Mouse (Mus musculus) thymus, postnatal 14 days (tissue): ENCODE measurements around the gene Clec1a.
"Not testable (repeated sequence)": the region's sequence is repeated elsewhere in the genome, so short reads cannot be mapped to it uniquely, and the experiment has no call there.

Experiments used
- DNase-seq: peaks from one replicate; pipeline ENCODE4 v3.0.0; 2021

Clec1a gene

DNA sequence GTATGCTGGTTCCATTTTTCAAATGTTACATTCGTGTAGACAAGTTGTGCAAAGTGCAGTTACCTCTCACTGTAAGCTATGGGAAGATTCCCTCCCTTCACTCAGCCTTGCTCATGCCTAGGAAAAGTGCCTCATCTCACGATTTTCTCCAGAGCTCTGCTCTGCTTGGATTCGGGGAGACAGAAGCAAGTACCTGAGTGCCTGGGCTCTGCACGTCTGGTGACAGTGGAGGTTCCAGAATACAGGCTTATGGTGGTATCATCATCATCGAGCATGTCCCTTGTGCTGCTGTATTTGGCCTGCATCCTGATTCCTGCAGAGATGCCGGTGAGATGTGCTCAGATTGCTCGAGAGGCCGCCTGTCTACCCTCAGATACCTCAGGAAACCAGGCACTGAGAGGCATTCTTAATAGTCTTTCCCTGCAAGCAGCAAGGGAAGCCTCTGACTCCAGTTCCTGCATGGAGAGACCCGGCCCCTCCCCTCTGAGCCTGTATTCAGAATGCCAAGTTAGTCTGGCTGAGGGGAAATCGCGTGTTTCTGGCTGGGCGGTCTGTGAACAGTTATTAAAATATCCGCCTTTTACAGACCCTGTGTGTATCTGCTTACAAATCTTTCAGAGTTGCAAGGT is at the start of gene Clec1a:
TSS of gene Clec1a (minus strand) at position 590 of the 629 bp plus-strand sequence.
- no peak for DNase-seq

DNA sequence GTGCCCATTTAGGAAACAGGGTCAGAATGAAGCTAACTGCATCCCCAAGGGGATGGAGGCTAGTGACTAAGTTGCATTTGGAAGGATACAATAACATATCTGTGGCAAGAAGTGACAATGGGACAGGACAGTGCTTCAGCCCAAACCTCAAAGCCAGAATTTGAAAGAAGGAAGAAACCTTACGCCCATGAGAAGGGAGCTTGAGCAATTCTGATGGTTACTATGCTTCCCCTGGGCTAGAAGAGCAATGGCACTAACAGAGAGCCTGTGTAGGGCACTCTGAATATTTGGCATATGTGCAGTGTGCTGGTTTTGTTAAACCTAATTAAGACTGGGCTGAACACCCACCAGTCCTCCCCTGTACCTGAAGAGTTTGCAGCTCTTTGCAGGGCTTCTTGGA is 47.7 kb upstream of the Clec1a start:
- not testable (repeated sequence) for DNase-seq

DNA sequence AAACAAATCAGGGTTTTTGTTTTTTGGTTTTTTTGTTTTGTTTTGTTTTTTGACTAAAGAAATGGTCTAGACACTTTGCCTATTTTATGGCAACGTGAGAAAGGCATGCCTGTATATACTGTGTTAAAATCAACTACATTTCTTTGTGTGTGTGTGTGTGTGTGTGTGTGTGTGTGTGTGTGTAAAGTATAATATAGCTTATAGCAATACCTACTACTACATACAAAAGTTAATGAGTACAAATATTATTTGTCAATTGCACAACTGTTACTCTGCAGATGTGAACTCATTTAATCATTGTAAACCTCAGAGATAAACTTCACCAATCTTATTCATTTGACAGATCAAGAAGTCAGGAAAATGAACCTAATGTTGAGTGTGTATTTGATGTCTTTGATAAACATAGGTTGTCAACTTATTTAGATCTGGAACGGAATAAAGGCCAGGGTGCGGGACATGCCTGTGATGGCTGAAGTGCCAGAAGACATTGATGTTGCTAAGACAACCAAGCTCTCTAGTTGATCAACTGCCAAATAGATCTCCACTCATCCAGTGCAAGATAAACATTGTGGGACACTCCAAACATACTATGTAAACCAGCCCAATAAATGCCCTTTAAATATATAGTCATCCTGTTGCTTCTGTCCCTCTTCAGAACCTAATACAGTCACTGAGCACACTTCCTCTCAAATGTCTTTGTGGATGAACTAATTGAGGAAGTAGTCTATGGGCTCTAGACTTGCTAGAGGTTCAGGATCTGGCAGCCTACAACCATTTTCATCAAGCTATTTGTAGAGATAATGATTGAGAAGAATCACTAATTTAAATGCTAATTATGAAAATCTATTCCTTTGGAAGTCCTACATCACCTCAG is 45.8 kb upstream of the Clec1a start:
- DNase-seq, result no peak

DNA sequence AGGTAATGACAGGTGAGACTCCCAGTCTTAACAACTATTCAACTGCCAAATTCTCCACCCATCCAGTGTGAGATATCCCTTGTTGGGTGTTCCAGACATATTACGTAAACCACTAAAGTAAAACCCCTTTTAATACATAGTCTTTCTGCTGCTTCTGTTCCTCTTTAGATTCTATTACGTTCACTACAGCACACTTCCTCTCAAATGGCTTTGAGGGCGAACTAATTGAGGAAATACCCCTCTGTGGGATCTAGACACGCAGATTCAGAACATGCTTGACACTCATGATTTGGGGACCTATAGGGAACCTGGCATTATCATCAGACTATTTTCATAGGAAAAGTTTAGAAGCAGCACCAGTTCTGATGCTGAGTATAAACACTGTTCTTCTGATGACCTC is 43.1 kb upstream of the Clec1a start:
- DNase-seq, result no peak

DNA sequence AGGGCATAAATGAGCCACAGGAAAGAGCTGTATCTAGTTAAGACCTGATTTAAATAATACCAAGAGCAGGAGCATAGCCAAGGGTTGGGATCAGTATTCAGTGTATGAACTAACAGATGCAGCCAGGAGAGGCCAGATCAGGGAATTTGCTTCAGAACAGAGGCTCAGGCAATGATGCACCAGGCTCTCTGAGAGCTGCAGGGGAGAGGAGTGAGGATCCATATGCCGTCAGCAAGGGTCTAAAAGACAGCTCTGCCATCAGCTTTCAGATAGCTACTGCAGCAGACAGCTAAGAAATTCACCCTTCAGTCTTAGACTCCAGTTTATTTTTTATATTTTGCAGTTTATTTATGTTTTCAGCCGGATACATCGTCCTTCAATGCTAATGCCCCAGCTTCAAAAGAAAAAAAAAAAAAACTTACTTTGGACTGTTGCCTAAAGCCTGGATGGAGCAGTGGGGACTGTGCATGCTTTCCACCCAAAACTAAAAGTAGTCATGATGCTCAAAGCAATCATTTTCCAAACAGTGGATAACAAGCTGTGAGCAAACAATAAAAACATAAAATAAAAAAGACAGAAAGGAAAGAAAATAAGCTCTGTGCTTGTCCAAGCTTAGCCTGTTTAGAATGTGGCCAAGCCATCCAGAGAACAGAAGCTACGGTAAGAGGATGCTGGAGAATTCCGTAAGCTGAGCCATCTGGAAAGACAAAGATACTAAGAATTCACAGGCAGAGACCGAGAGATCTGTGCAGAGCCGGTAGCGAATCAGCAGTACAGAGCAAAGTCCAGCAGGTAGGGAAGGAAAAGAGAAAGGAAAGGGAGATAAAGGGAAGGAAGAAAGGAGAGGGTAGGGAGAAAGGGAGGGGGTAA is 28.5 kb upstream of the Clec1a start:
- no peak for DNase-seq

DNA sequence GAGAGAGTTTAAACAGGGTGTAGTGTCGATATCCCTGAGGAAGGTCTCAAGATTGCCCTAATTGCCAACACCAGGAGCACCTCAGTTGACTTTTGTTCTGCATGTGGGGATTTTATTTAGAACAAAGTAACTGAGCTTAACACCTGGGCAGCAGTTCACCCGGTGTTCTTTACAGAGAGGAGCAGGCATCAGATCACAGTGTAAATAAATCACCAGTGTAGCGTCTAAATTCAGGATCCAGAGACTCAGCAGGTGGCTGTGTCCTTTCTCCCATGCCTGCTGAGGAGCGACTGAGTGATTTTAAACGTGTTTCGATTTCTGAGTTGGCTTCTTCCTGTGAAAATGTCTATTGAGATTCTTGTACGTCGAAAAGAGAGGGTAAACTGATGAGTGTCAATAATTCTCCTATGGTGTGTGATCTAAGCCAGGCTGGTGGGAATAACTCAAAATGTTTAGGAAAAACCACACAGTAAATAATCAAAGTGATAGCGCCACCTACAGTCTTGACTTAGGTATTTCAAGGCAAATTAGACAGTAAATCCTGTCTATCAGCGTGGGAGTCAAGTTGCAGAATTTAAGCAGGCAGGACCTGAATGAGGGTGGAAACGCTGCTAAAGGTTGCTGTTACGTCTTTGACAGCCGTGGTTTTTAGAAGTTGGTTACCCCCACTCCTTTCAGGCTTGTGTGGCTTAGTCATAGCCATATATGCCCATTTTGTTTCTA is 24.8 kb upstream of the Clec1a start:
- DNase-seq, result peak; percentile 4

DNA sequence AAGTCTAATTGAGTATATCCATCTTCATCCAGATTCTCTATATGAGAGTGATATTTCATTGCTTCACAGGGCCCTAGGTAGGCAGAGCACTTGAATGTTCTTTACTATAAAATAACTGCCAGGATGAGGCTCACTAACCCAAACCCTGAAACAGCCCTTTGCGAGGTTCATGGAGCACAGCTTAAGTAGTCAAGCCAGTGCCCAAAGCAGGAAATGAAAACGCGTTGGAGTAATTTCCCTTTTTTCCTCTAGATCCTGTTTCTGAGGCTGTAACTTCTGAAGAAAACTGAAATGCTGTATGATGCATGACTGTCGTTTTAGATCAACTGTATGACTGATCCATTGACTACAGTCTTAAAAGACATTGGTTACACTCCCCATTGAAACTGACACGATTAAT is 20.8 kb upstream of the Clec1a start:
- no peak for DNase-seq

DNA sequence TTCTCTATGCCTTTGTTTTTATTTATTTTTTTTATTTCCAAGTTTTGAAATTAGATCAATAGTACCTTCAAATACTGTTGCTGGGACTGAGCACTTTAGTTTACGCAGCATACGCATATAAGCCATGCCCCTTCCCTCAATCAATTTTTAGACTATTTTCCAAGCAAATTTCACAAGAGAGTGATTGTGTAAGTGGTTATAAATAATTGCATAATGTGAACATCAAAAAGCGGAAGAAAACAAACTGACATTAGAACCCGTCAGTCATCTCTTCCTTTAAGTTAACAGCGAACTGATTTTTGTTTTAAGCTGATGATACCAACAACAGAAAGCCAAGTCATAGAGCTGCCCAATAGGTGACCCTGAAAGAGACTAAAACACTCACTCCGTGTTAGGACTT is 19.6 kb upstream of the Clec1a start:
- no peak for DNase-seq

DNA sequence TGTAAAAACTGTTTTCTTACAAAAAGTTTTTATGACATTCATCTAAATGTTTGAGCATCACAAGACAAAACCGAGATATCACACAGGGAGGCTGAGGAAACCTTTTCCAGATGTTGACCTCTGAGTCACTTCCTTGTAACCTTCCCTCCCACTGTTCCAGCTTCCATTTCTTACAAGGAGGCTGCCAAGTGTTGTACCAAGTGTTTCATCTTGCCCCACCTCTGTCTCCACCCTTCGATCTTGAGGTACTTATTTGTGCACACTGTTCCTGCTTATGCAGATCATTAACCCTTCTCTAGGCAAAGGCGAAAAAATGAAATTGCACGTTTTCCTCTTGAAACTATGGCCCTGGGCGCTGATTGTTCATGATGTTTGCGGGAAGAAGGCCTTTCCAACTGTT is 2.1 kb downstream of the Clec1a start:
- no peak for DNase-seq

DNA sequence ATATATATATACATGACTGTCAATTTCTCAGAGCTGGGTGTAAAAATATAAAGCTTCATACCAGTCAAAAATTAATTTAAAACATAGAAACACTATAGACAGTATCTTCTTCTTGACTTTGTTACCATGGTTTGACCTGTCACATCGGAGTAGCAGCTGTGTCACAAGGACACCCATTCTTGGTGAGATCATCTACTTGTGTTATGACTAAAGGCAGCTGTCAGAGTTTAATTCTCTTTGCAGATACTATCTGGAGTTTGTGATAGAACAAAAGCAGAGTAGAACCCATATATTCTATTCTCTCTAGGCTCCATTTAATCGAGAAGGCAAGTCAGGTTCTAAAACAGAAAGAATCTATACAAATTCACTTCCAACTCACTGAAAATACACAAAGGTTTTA is 13.8 kb downstream of the Clec1a start:
- DNase-seq, result no peak

DNA sequence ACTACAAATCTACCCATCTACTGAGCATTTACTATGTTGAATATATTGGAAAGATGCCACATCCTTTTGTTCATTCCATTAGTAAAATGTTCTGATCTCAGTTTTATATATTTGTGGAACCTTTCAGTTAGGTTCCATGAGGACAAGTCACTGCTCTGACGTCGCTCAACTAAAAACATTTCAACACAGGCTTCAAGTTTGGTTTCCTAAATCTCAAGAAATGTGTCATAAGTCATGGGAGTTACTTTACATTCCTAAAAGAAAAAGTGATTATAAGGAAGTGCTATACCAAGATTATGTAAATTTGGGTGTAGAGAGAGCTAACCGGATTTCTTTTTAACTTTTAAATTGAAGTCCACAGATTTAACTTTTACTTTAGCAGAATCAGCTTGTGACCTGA is 15.8 kb downstream of the Clec1a start:
- DNase-seq, result no peak

DNA sequence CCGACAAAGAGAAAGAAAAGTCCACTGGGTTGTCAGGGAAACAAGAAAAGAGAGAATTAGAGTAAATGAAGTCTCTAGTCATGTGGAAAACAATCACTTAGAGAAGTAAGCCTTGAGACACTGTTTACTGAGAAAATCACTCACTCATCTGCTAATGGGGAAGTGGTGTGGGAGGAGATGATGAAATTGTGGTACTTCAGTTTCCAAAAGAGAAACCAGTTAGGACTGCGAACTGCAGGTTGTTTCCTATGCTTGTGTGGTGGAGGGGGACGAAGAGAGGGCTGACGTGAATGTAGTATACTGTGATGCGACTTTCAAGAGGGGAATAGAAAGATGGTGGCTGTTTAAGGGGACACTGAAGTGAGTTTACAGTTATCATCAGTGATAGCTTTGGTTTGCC is 17.6 kb downstream of the Clec1a start:
- no peak for DNase-seq

DNA sequence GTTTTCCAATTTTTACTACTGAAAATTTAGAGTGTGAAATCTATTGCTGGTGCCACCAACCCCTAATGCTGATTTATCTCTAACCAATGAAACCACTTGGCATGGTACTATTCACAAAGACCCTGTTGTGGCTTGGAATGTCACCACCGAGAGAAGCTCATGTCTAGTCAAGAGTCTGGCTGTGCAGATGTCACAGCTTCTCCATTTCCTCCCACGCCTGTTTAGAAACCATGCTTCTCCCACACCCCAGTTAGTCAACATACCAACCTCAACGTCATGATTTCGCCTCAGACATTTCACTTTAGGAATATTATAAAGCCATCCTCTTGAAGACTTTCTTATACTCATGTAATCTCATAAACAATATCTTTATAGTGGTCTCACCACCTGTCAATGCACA is 24.5 kb downstream of the Clec1a start:
- DNase-seq, result no peak

DNA sequence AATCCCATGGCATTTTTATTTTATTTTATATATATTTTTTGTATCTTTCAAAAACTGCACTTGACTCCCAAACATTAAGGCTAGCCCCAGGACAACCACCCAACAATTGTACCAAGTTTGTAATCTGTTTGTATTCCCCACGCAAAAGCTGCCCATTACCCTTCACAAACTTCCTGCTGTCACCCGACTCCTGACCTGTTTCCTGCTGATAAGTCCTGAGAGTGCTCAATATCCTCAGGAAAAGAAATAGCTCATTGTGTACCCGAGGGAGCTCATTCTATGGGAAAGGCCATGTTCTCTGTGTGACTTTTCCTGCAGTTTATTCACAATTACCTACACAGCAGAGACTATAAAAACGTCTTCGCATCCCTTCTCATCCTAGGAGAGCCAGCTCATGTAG is 26.0 kb downstream of the Clec1a start:
- DNase-seq, result no peak

DNA sequence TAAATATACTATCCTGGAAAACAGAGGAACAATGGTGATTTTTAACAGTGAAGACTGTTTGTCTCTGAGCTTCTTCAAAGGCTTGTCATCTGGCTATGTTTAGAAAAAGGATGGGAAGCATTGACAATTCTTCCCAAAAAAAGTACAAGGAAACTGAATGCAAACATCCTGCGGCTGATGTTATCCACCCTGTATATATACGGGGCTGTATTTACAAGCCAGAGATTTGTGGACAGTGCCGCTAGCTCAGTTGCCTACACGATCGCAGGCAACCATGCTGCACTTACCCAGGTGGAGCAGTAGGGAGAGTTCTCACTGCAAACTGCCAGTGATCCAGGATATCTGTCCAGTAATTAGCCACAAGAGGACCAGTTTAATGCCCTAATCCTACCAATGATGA is 26.6 kb downstream of the Clec1a start:
- no peak for DNase-seq

DNA sequence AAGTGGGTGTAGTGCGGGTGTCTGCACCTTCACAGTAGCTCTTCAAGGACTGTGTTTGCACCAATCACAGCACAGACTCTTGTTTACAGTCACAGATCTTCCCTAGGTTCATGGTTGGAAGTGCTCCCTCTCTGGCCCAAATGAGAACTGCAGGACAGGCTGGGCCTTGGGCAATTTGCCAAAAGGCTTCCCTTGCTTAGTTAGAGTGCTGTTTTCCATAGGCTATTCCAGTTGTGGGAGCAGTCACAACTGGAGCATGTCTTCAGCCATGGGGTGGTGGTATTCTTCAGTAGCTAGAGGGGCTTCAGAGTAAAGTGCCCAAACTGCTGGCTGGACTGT is 28.1 kb downstream of the Clec1a start:
- peak; percentile 68 for DNase-seq

DNA sequence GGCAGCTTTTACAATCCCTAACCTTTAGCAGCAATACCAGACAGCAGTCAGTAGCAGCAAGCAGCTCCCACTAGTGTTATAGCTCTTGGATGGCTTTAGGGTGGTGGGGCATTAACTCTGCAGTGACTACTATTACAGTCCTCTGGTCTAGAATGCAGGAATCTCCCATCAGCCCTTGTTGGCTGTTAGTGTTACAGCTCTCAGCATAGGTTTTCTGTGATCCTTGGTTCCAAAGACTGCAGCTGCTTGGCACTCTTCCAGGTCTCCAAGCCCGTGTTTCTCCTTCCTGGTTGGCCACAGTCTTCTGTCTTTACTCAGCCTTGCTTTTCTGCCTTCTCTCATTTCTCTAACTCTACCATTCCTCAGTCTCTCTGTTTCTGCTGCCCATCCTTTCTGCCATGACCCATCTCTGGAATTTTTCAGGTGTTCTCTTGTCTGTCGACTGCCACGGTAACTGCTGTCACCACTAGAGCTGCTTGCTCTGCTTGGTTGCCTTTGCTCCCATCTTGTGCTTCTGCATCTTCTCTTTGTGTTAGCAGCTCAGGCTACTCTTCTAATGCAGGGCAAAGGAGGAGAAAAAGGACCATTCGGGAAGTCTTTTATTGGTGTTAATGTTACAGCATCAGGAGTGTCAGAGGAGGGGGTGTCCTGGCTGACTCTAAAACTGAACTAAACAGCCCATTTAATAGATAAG is 28.6 kb downstream of the Clec1a start:
- no peak for DNase-seq

DNA sequence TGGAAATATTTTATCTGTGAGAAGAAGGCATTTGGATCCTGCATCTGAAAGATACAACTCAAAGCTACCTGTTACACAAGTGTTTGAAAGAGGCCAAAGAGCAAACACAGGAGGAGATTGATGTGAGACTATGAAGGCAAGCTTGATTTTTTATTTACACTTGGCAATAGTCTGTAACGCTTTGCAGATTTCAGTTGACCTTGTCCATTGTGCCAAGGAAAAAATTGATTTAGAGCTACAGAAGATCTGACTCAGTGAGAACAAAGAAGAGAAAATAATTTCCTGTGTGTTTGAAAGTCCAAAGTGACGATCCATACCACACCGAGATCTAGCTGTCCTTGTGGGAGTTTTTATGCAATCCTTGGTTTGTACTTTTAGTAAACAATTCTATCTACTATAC is 29.5 kb downstream of the Clec1a start:
- no peak for DNase-seq

DNA sequence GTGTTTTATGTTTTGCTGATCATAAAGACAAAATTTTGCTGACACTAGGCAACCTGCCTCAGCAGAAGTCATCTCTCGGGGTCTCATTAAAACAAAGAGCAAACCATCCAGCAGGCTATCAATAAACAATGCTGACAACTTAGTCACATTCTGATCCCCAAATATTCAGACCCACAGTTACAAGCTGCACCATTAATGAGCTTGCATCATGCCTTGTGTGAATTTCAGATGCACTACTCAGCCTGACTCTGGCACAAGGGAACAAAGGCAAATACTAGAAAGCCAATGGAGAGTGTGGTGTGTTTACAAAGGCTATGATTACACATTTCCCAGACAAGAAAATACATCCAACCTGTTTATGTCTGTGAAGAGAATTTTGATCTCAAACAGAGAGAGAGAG is 37.6 kb downstream of the Clec1a start:
- no peak for DNase-seq

DNA sequence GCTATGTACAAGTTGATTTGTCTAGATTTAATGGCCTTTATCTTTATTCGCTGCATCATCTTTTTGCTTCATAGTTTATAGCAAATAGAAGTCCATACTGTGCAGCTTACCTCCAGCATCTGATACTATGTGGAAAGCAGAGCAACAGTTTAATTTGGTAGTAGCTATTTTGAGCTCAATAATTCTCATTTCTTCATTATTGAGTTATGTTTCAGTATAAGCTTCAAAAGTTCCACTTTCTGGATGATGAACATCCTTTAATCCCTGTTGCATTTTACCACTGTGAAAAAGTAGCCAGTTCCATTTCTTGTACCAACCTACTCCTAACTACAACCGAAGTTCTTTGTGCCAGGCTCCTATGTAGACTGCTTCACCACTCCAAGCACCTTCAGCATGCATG is 43.2 kb downstream of the Clec1a start, which contains the start of gene Clec9a:
TSS of gene Clec9a (plus strand) at position 301 of the 400 bp plus-strand sequence.
- no peak for DNase-seq

DNA sequence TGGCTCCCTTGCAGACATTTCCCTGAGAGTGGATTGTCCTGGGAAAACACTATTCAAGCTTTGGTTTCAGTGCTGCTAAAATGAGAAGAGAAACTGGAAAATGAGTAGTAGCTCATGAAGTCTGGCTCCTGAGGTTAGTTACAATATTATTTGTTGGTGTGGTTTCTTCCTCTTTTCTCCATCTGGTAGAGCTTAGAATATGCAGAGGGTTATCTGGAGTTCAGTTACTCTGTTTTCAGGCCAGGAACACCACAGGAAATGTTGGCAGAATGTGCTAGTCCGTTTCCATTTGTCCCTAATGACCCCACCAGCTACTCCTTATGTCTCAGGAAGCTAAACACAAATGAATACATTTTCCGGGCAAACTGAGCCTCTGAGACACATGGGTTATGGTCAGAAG is 44.5 kb downstream of the Clec1a start:
- DNase-seq, result no peak

DNA sequence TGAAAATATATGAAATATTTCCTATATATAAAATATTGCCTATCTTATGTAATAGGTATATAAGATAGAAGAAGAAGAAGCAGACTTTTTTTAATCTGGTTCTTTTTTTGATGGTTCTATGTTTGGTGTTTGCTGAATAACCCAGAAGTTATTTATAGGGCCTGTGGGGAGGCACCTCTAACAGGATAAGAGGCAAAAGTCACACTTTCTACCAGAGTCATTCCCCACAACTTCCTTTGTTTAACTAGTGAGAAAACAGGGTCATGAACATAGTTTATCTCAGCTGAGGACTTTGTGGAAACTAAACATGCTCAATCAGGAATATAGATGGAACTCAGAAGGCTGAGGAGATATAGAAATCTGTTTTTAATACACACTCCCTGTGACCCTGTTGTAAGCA is 45.8 kb downstream of the Clec1a start:
- no peak for DNase-seq
